Mouse (Mus musculus) retina, adult 2 months (tissue): ENCODE results near the gene Dnm3.
"Not testable (repeated sequence)": the region's sequence is repeated elsewhere in the genome, so short reads cannot be mapped to it uniquely, and the experiment has no call there.

Source experiments
- DNase-seq: peaks from one replicate; pipeline ENCODE4 v3.0.0-alpha.2; 2012; ENCODE audit warnings: low read depth, low spot score

The Dnm3 gene

GRCm38 (mm10) chr1:162428904-162429303 lies 48.9 kb downstream of the Dnm3 start:
- no peak for DNase-seq

GRCm38 (mm10) chr1:162425930-162426478 lies 51.8 kb downstream of the Dnm3 start:
- DNase-seq = no peak

GRCm38 (mm10) chr1:162422826-162423225 lies 55.0 kb downstream of the Dnm3 start:
- DNase-seq = no peak

- DNase-seq = no peak
Measured at GRCm38 (mm10) chr1:162413791-162414190, 64.0 kb downstream of the Dnm3 start.

- DNase-seq = no peak
Measured at GRCm38 (mm10) chr1:162412787-162413429, 64.9 kb downstream of the Dnm3 start.

GRCm38 (mm10) chr1:162410207-162410965 lies 67.4 kb downstream of the Dnm3 start:
- no peak for DNase-seq

- no peak for DNase-seq
Measured at GRCm38 (mm10) chr1:162394549-162394948, 83.3 kb downstream of the Dnm3 start.

GRCm38 (mm10) chr1:162388442-162389165 lies 89.2 kb downstream of the Dnm3 start:
- no peak for DNase-seq

GRCm38 (mm10) chr1:162373068-162373467 lies 104.8 kb downstream of the Dnm3 start:
- DNase-seq = not testable (repeated sequence)

- no peak for DNase-seq
Measured at GRCm38 (mm10) chr1:162369726-162370125, 108.1 kb downstream of the Dnm3 start.

GRCm38 (mm10) chr1:162361978-162362377 lies 115.9 kb downstream of the Dnm3 start:
- DNase-seq = no peak

- DNase-seq = peak; percentile 25
Measured at GRCm38 (mm10) chr1:162359270-162359669, 118.6 kb downstream of the Dnm3 start.

GRCm38 (mm10) chr1:162358036-162358435 lies 119.8 kb downstream of the Dnm3 start:
- DNase-seq = peak; percentile 36

- no peak for DNase-seq
Measured at GRCm38 (mm10) chr1:162356481-162356880, 121.4 kb downstream of the Dnm3 start.

GRCm38 (mm10) chr1:162354780-162355179 lies 123.1 kb downstream of the Dnm3 start:
- DNase-seq = no peak

- DNase-seq = no peak
Measured at GRCm38 (mm10) chr1:162353831-162354230, 124.0 kb downstream of the Dnm3 start.

GRCm38 (mm10) chr1:162349306-162349705 lies 128.5 kb downstream of the Dnm3 start:
- DNase-seq = no peak

- no peak for DNase-seq
Measured at GRCm38 (mm10) chr1:162346456-162347011, 131.3 kb downstream of the Dnm3 start.

GRCm38 (mm10) chr1:162337170-162337569 lies 140.7 kb downstream of the Dnm3 start:
- DNase-seq = no peak

- no peak for DNase-seq
Measured at GRCm38 (mm10) chr1:162336640-162337039, 141.2 kb downstream of the Dnm3 start.

GRCm38 (mm10) chr1:162336224-162336623 lies 141.6 kb downstream of the Dnm3 start:
- no peak for DNase-seq

GRCm38 (mm10) chr1:162328673-162329072 lies 149.2 kb downstream of the Dnm3 start:
- DNase-seq = no peak
